Mouse (Mus musculus): ENCODE measurements at regions not wholly inside any gene's neighbourhood (a gene's known extent, or its start where the extent isn't known, plus 50 kb on each side); places are given as distances from the start of the nearest gene placed in this dataset.

DNA sequence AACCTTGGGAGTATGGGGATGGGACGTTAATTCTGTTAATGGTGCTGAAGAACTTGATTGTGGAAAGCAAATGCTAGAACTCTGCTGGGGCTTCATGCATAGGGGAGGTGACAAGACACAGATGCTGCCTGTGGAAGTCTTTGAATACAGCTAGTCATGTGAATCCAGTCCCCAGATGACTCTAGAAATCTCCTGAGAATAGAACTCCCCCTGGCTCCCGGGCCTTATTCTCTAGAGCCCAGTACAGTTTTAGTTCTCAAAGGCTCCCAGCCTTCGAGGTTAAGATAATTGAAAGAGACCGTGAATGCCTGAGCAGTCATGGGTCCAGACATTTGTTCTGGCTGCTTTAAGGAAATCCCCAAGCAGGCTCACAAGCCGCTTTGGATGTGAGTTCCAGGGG, 499.9 kb upstream of the Vstm2b start:
- TF ChIP-seq POLR2A (IDR thresholded peaks at IDR 0.05; ENCODE audit: low read depth, low read length) = no peak
- TF ChIP-seq CTCF (conservative IDR thresholded peaks at IDR 0.05; ENCODE audit: insufficient read depth, insufficient read length, low read depth, low read length) = no peak
